Mouse (Mus musculus) left cerebral cortex, postnatal 14 days (tissue): ENCODE results near the gene Rps27l. TPM values are rescaled to one million over a fixed set of nuclear protein-coding genes. Genes with fewer than 3 reads are reported as not detected.

Experiments
- DNase-seq, 2 experiments: peaks; one replicate each; pipeline ENCODE4 v3.0.0; 2021 to 2022; ENCODE audit warnings: low spot score in 2 of 2, mixed read lengths in 1 of 2
- intact Hi-C: fragments of 180-260 bp; cut with DNase I; formaldehyde crosslinking; loops from one replicate; pipeline ENCODE4 v1.15.1; 2025
- total RNA-seq, 2 experiments: library from RNA; stranded (reverse); gene quantifications; 2 replicates each; pipeline ENCODE4 v1.2.3; 2021

The Rps27l gene
- total RNA-seq, 2 experiments from 2014 or later: 41.6 to 43.1 TPM

DNA sequence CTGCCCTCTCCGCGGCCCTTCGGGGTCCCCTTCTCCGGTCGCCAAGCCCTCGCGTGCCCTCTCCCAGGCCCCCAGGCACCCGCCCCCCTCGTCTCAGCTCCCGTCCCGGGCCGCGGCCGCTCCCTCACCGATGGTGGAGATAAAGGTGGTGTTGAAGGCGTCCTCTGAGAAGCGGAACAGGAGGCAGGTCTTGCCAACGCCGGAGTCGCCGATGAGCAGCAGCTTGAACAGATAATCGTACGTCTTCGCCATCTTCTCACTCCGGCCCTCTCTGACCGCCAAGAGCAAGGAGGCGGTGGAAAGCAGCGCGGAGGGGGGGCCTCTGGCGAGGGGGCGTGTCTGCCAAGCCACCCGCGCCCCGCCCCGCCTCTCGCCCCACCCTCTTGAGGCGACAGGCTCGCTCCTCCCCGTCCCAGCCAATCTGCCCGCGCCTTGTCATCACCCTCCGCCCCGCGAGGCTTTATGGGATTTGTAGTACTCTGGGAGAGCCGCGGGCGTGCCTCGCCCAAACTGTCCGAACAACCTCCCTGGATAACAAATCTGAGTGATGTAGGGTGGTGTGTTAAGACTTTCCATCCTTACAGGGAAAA is 26.4 kb upstream of the Rps27l start, which contains the start of gene Rab8b:
TSS of gene Rab8b (minus strand) at position 306 of the 590 bp plus-strand sequence.
- DNase-seq: peak; percentile 96 to 97
- intact Hi-C loops: no loop called here

GRCm38 (mm10) chr9:66919981-66920380 is 25.9 kb upstream of the Rps27l start:
- intact Hi-C loops: no loop called here
- peak in 1 of 2 experiments; percentile 19 for DNase-seq

- no peak for DNase-seq
- intact Hi-C loops: no loop called here
Observed at GRCm38 (mm10) chr9:66920488-66921279, 25.2 kb upstream of the Rps27l start.

DNA sequence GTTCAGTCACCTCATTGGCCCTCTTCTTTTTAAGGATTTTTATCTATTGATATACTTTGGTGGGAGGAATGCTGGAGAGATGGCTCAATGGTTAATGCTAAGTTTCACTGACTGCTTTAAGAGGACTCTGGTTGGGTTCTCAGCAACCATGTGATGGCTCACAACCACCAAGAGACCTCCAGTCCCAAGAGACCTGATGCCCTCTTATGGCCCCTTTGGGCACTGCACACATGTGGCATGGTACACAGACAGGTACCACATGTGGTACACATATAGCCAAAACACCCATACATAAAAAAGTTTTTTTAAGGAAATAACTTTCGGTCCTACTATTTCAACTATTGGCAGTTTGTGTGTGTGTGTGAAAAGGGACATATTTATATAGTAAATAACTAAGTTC is 23.8 kb upstream of the Rps27l start:
- DNase-seq: no peak
- intact Hi-C loops: no loop called here

GRCm38 (mm10) chr9:66925853-66926252 is 20.0 kb upstream of the Rps27l start:
- DNase-seq: no peak
- intact Hi-C loops: no loop called here

DNA sequence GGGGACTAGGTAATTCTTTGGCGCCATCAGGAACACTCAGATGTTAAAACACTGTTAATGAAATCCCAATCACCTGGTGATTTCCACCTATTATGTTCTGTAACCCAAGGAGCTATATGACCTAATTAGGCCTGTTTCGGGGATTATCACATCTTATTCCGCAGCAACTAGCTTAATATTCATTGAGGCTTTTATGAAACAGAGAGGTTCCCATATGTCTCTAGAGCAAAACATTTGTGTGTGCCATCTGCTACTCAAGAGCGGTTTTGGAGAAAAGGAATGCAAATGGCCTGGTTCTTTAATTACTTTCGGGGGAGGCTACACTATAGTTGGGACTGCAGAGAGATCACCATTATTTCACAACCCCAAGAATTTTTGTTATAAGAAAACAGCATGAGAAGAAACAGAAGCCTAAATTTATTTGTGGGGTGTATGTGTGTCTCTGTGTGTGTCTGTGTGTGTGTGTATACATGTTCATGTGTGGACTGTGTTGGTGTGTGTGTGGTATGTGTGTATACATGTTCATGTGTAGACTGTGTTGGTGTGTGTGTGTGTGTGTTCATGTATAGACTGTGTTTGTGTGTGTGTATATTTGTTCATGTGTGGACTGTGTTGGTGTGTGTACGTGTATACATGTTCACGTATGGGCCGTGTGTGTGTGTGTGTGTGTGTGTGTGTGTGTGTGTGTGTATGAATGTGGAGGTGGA is 18.0 kb upstream of the Rps27l start:
- intact Hi-C loops: no loop called here
- DNase-seq: peak in 1 of 2 experiments; percentile 36

DNA sequence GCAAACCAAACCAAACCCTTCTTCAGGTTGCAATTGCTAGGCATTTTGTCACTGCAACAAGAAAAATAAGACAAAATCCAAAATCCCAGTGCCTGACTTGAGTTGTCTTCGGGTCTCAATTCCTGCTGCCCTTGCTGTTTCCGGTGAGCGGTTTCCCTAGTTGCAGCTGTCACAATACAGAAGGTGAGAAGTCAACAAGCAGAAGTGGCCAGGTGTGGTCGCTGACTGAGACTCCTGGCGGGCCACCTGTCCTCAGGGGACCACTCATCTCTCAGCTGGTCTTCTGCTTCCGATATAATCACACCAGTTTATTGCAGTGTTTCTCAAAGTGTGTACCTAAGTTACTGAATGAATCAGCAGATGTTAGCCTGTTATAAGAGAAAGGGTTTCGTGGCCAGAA is 15.5 kb upstream of the Rps27l start:
- intact Hi-C loops: no loop called here
- DNase-seq: no peak

DNA sequence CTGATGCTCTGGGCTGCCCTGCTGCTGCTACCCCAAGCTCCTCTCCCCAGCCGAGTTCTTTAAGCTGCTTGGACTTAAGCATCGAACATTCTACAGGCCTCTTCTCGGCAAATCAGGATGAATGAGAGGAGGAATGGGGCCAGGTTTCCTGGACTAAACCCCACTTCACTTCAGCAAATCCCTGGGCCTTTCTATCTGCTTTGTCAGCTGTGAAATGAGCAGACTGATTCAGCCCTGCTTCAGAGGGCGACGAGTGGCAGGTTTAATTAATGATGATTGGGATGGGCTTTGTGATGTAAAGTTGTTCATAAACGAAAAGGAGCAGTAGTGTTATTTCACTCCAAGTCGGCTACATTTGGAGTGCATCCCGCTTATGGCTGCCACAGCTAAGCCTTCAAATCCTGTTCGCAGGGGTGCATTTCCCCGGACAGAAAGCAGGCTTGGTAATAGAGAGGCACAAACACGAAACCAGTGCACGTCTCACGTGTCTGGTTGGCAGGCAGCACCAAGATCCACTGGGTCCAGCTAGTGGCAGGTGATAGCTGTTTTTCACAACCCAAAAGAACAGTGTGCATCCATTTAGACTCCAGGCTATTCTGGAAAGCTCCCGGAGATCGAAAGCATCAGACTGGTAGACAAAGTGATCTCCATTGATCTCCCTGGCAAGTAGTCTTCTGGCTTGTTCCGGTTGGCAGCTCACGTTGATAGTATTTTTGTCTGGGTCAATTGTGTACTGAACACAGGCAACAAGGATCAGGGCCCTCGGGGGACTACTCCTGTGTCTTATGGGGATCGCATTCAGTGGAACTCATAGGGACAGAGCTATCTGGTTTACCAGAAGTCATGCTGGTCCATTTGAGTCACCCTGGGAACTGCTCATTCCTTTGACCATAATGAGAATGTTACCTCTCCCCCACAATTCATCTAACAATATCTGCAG is 11.7 kb upstream of the Rps27l start:
- no peak for DNase-seq
- intact Hi-C loops: no loop called here

DNA sequence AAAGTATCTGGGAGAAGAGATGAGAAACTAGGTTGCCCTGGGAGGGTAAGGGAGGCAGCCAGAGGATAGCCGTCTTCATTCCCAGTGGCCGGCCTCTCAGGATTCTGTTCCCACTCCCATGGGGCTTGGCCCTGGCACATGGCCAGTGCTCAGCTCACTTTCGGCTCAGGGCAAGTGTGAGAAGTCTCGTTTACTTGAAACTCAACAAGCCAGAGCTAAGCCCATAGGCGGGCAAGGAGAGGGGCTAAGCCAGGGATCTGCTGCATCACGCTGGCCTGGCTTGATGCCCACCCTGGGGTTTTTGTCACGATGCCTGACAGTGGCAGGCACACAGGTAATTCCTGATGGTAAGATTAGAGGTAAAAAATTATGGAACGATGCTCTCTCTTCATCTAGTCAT is 8.4 kb upstream of the Rps27l start:
- DNase-seq: no peak
- intact Hi-C loops: loop anchor here (5.0 kb wide), 1 partner anchor 290 kb away; no protein-coding TSS in a partner anchor

DNA sequence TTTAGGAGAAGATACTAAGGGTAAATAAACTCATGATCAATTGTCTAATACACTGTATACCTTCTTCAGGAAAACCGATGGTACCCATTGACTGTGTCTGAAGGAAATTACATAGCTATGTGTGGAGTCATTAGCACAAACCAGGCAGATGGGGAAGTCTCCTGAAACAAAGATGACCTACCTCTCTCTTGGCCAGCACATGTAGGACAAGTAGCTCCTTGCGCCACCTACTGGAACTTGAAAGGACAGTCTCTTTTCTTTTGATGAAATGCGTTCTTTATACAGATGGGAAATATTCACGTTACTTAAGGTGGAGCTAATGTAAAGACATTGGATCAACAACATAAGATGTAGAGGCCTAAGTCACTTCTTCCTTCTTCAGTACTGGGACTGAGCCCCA is 7.0 kb upstream of the Rps27l start:
- peak; percentile 56 for DNase-seq
- intact Hi-C loops: loop anchor here (2.0 to 5.0 kb wide), 2 partner anchors 104 to 292 kb away; partner anchors contain the start of gene Aph1c

DNA sequence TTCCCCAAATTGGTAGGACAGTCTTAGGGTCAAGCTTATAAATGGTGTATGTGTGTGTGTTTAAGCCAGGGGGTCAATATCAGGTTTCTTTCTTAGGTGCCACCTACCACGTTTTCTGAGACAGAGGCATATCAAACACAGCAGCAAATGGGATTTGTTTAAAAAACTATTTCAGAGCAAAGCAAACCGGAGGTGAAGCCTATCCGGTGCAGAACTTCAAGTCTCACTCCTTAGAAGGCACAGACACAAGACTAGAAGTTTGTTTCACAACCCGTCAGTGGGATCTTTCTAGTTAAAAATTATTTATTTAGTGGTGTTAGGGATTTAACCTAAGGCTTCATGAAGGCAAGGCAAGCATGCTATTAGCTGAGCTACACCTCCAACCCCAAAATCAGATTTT is 725 bp upstream of the Rps27l start:
- intact Hi-C loops: no loop called here
- DNase-seq: no peak

GRCm38 (mm10) chr9:66948536-66948935 is 2.6 kb downstream of the Rps27l start:
- intact Hi-C loops: no loop called here
- no peak for DNase-seq

- intact Hi-C loops: no loop called here
- DNase-seq: no peak
Observed at GRCm38 (mm10) chr9:66952321-66952720, 6.4 kb downstream of the Rps27l start.

GRCm38 (mm10) chr9:66952886-66953285 is 7.0 kb downstream of the Rps27l start:
- no peak for DNase-seq
- intact Hi-C loops: no loop called here

DNA sequence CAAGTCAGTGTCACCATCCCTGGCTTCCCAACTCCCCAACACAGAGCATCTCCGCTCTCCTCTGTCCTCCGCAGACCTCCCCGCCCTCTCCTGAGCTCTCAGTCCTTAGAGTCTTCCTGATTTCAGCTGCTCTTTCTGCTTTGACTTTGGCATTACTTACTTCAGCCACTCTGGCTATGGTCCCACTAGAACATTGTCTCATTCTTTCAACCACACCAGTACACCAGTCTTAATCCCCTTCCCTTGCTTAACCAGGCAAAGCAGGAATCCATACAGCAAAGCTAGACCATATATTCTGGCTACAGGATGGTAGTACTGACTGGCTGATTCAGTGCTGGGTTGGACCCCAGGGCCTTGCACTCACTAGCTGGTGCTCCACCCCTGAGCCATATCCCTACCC is 11.6 kb downstream of the Rps27l start:
- intact Hi-C loops: no loop called here
- DNase-seq: no peak

- intact Hi-C loops: no loop called here
- DNase-seq: no peak
Observed at GRCm38 (mm10) chr9:66961478-66961877, 15.6 kb downstream of the Rps27l start.

GRCm38 (mm10) chr9:66967492-66967891 is 21.6 kb downstream of the Rps27l start:
- no peak for DNase-seq
- intact Hi-C loops: no loop called here

- intact Hi-C loops: loop anchor here (10.0 kb wide), 1 partner anchor 466 kb away; no protein-coding TSS in a partner anchor
- no peak for DNase-seq
Observed at GRCm38 (mm10) chr9:66971116-66971515, 25.2 kb downstream of the Rps27l start.

GRCm38 (mm10) chr9:66974721-66975225 is 28.9 kb downstream of the Rps27l start:
- intact Hi-C loops: loop anchor here (2.0 to 10.0 kb wide), 2 partner anchors 28 to 470 kb away; partner anchors contain the start of gene Rps27l

More at GRCm38 (mm10) chr9:66974721-66975225, 28.9 kb downstream of the Rps27l start:
- peak; percentile 67 to 68 for DNase-seq
